Mouse (Mus musculus) adrenal gland, postnatal 25 days (tissue): ENCODE results near the gene Cox14. TPM values are rescaled to one million over a fixed set of nuclear protein-coding genes. Genes with fewer than 3 reads are reported as not detected.
A peak's percentile ranks its signal among the peaks of the same experiment; 100 is the strongest.

Experiments
- DNase-seq: peaks from one replicate; pipeline ENCODE4 v3.0.0; 2021; ENCODE audit warnings: mixed read lengths
- total RNA-seq: library from RNA; stranded (reverse); gene quantifications from 2 replicates; pipeline ENCODE4 v1.2.3, GENCODE M21; 2021

Cox14 gene
- total RNA-seq, 1 experiment from 2014 or later = 256 TPM

GRCm38 (mm10) chr15:99708176-99708575 lies 17.2 kb upstream of the Cox14 start:
- DNase-seq = no peak

GRCm38 (mm10) chr15:99710221-99711190 lies 14.9 kb upstream of the Cox14 start:
- DNase-seq = no peak

- no peak for DNase-seq
Observed at GRCm38 (mm10) chr15:99711491-99711890, 13.9 kb upstream of the Cox14 start.

- DNase-seq = no peak
Observed at GRCm38 (mm10) chr15:99712666-99713559, 12.5 kb upstream of the Cox14 start.

GRCm38 (mm10) chr15:99713569-99713968 lies 11.8 kb upstream of the Cox14 start:
- no peak for DNase-seq

- peak; percentile 54 for DNase-seq
Observed at GRCm38 (mm10) chr15:99714206-99714605, 11.2 kb upstream of the Cox14 start.

- peak; percentile 67 for DNase-seq
Observed at GRCm38 (mm10) chr15:99714858-99715257, 10.6 kb upstream of the Cox14 start.

- no peak for DNase-seq
Observed at GRCm38 (mm10) chr15:99715361-99715865, 10.0 kb upstream of the Cox14 start.

- DNase-seq = no peak
Observed at GRCm38 (mm10) chr15:99715982-99716746, 9.3 kb upstream of the Cox14 start.

- DNase-seq = no peak
Observed at GRCm38 (mm10) chr15:99716814-99717213, 8.6 kb upstream of the Cox14 start.

- peak; percentile 79 for DNase-seq
Observed at GRCm38 (mm10) chr15:99717386-99718334, 7.8 kb upstream of the Cox14 start, which contains the start of gene Gpd1. Gpd1 (plus strand) TSS chr15:99717515.

- DNase-seq = no peak
Observed at GRCm38 (mm10) chr15:99718461-99719021, 6.9 kb upstream of the Cox14 start.

- DNase-seq = no peak
Observed at GRCm38 (mm10) chr15:99719865-99720264, 5.6 kb upstream of the Cox14 start.

GRCm38 (mm10) chr15:99721921-99722743 lies 3.3 kb upstream of the Cox14 start:
- DNase-seq = no peak

- DNase-seq = no peak
Observed at GRCm38 (mm10) chr15:99723120-99723514, 2.3 kb upstream of the Cox14 start.

GRCm38 (mm10) chr15:99723515-99724291 lies 1.7 kb upstream of the Cox14 start:
- peak; percentile 82 for DNase-seq

GRCm38 (mm10) chr15:99724292-99725021 lies 961 bp upstream of the Cox14 start:
- peak; percentile 79 for DNase-seq

- no peak for DNase-seq
Observed at GRCm38 (mm10) chr15:99726549-99726948, 1.1 kb downstream of the Cox14 start.
